Mouse (Mus musculus) erythroblast, embryonic 14.5 days (primary cell): Measurements from ENCODE around the gene Tnk2.

Experiments
- GATA1 ChIP-seq: IDR thresholded peaks from 2 replicates; pipeline ENCODE4 v1.6.1; 2012; ENCODE audit warnings: low read length, inconsistent platforms, mixed read lengths
- TAL1 ChIP-seq: IDR thresholded peaks from 3 replicates; pipeline ENCODE4 v1.6.1; 2012; ENCODE audit warnings: low read length, inconsistent platforms, mixed read lengths

DNA sequence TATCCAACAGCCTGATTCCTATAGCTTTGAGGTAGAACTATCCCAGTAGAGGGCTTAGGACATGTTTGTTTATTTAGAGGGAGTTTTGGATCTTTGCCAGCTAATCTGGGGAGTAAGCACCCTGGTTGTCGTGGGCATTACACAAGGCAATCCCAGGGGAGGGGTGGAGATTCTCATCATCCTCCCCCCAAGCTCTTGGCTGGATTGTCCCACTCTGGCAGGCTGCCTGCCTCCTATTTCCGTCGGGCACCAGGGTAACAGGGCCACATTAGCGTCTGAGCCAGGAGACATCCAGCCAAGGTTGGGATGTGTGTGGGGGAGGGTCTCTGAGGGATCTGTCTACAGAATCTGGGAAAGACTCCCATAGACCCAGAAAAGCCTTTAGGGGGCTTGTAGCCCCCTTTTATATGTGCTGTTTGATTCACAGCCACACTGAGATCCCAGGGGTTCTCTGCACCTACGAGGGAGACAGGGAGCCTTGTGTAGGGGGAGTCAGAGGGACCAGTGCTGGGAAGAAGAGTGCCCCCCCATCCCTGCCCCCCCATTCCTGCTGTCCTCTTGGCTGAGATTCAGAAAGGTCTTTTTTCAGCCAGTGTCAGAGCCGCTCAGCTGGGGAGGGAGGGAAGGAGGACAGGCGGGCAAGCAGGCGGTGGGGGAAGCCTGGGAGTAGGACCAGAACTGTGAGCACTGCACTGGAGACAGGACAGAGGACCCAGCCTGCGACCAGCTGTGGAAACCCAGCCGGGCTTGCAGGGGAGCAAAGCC lies 17.1 kb downstream of the Tnk2 start:
- TF ChIP-seq TAL1 (no peak), GATA1 (no peak)
